ENCODE assay signal across 47 mouse cellular contexts in the genomic region with DNA sequence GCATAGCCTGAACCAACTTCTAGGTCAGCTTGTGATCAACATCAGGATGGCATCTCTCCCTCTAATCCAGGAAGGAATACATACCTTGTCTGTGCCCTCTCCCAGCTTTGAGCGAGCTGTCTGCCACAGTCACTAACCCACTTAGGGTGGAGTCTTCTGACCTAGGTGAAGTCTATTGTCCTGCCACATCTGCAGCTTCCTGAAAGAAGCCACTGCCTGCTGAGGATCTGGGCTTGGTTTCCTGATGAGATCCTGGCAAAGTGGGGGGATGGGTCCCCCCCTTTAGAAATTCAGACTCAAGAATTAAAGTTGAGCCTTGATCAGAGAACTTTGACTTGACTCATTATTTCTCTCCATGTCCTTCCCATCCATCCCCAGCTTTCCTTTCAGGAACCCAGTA. TPM values are rescaled to one million over a fixed set of nuclear protein-coding genes. Genes with fewer than 3 reads are reported as not detected.
"Had no signal": no experiment of that assay in that cellular context is flagged by ENCODE, and none has a peak within 500 bp of the region (broad histone marks: within the 10 kb centered on the region; RNA-seq: fewer than 3 reads in every experiment).

No protein-coding gene starts in this region.

- ATAC-seq: liver, embryonic 12.5 days; liver, postnatal 0 days; lung, postnatal 0 days; midbrain, embryonic 13.5 days; midbrain, embryonic 15.5 days; midbrain, embryonic 16.5 days had no signal

- H3K27ac ChIP-seq: limb, embryonic 10.5 days; limb, embryonic 12.5 days; limb, embryonic 13.5 days; limb, embryonic 15.5 days; liver, embryonic 12.5 days; liver, embryonic 13.5 days; liver, embryonic 14.5 days; liver, embryonic 15.5 days; lung, embryonic 15.5 days; macrophage; midbrain, embryonic 10.5 days; midbrain, embryonic 12.5 days; midbrain, embryonic 13.5 days; midbrain, embryonic 15.5 days; neural tube, embryonic 12.5 days had no signal

- H3K4me3 ChIP-seq: limb, embryonic 10.5 days; limb, embryonic 12.5 days; limb, embryonic 13.5 days; limb, embryonic 15.5 days; liver, embryonic 12.5 days; liver, embryonic 13.5 days; liver, embryonic 15.5 days; lung, embryonic 15.5 days; megakaryocyte, embryonic 14.5 days; midbrain, embryonic 10.5 days; midbrain, embryonic 12.5 days; midbrain, embryonic 13.5 days; midbrain, embryonic 15.5 days; myocyte; neural tube, embryonic 12.5 days had no signal

- H3K27me3 ChIP-seq: limb, embryonic 12.5 days; limb, embryonic 13.5 days; limb, embryonic 15.5 days; liver, embryonic 12.5 days; liver, embryonic 13.5 days; liver, embryonic 15.5 days; lung, embryonic 15.5 days; megakaryocyte, embryonic 14.5 days; midbrain, embryonic 12.5 days; midbrain, embryonic 13.5 days; midbrain, embryonic 15.5 days; neural tube, embryonic 12.5 days had no signal

- DNase-seq: left cerebral cortex, postnatal 4 days; liver; liver, embryonic 13.5 days; liver, postnatal 0 days; lung, adult 18-20 months; lung, adult 2 months; lung, embryonic 14.5 days; lung, postnatal 10 days; lung, postnatal 14 days; lung, postnatal 36 days; lung, postnatal 4 days; midbrain, embryonic 14.5 days had no signal

- H3K9me3 ChIP-seq: limb, embryonic 10.5 days; limb, embryonic 12.5 days; limb, embryonic 13.5 days; limb, embryonic 15.5 days; liver, embryonic 12.5 days; liver, embryonic 13.5 days; liver, embryonic 15.5 days; lung, embryonic 15.5 days; midbrain, embryonic 10.5 days; midbrain, embryonic 12.5 days; midbrain, embryonic 13.5 days; midbrain, embryonic 15.5 days; neural tube, embryonic 12.5 days had no signal

- H3K36me3 ChIP-seq: limb, embryonic 10.5 days; limb, embryonic 12.5 days; limb, embryonic 13.5 days; limb, embryonic 15.5 days; liver, embryonic 12.5 days; liver, embryonic 13.5 days; liver, embryonic 15.5 days; lung, embryonic 15.5 days; midbrain, embryonic 10.5 days; midbrain, embryonic 12.5 days; midbrain, embryonic 13.5 days; midbrain, embryonic 15.5 days; neural tube, embryonic 12.5 days had no signal

- H3K4me1 ChIP-seq: limb, embryonic 10.5 days; limb, embryonic 15.5 days; liver, embryonic 12.5 days; liver, embryonic 13.5 days; liver, embryonic 15.5 days; lung, embryonic 15.5 days; megakaryocyte, embryonic 14.5 days; midbrain, embryonic 10.5 days; midbrain, embryonic 12.5 days; midbrain, embryonic 13.5 days; midbrain, embryonic 15.5 days; neural tube, embryonic 12.5 days had no signal

RNA-seq across cellular contexts. Expression of a gene that starts 32.0 kb away (rescaled TPM):
- total RNA-seq: left cerebral cortex, adult 8-10 months; left cerebral cortex, postnatal 10 days; left cerebral cortex, postnatal 14 days; left cerebral cortex, postnatal 25 days; left cerebral cortex, postnatal 36 days; left cerebral cortex, postnatal 4 days; liver, adult 2 months; megakaryocyte progenitor cell, adult 5-6 weeks; megakaryocyte-erythroid progenitor cell, adult 5-6 weeks; midbrain, postnatal 0 days; monocyte, adult 5-6 weeks had no signal
- polyA plus RNA-seq: limb, embryonic 10.5 days; limb, embryonic 11.5 days; limb, embryonic 12.5 days; limb, embryonic 13.5 days; limb, embryonic 14.5 days; limb, embryonic 15.5 days; liver, adult 2 months; liver, embryonic 11.5 days; liver, embryonic 12.5 days; liver, embryonic 13.5 days; liver, embryonic 14.5 days; liver, embryonic 15.5 days; liver, embryonic 16.5 days; liver, postnatal 0 days; lung, adult 2 months; lung, embryonic 14.5 days; lung, embryonic 15.5 days; lung, embryonic 16.5 days; lung, postnatal 0 days; macrophage; midbrain, embryonic 10.5 days; midbrain, embryonic 11.5 days; midbrain, embryonic 12.5 days; midbrain, embryonic 13.5 days; midbrain, embryonic 14.5 days; midbrain, embryonic 15.5 days; midbrain, embryonic 16.5 days; midbrain, postnatal 0 days; myocyte; neural tube, embryonic 11.5 days; neural tube, embryonic 12.5 days had no signal
